Mouse (Mus musculus): ENCODE data around the gene Steap4. TPM values are rescaled to one million over a fixed set of nuclear protein-coding genes. Genes with fewer than 3 reads are reported as not detected.
"Not testable (repeated sequence)": the region's sequence is repeated elsewhere in the genome, so short reads cannot be mapped to it uniquely, and the experiment has no call there.

The Steap4 gene
- total and polyA plus RNA-seq, 3 experiments: not detected

DNA sequence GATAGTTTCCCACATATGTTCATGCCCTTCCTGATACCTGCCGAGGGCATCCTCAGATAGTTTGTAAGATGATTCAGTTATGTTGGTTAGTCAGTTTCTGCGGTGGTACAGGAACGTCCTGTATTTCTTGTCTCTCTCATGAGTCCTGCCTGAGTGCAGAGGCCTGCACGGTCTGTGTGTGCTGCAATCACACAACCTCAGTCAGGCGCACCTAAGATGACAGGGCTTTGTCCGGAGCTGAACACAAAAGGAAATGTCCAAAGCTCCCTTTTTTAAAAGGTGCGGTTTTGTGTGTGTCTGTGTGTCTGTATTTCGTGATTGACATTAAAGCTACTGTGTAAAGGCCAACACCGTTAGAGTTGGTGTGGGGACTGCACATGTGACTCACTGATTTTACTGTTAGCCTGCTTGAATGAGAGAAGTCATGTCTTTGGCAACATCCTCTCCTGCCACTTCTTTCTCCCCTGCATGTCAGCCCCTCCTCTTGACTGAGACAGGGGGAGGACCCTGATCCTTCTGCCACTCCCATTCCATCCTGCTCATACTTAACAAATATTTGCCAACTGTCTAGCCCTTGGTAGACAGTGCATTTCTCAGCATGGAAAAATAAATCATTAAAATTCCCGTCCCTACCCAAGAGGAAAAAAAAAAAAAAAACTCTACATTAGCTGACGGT is 14.4 kb downstream of the Steap4 start:
- ATAC-seq (ENCODE audit: extremely low read depth, insufficient number of reproducible peaks, low FRiP score, poor library complexity, severe bottlenecking) (no peak), DNase-seq (ENCODE audit: low spot score) (no peak)
- no peaks in the 10 kb centered on the region for H3K4me1 ChIP-seq (ENCODE audit: insufficient read depth, low read depth, low read length)
- no peaks in the 10 kb centered on the region for H3K9me3 ChIP-seq (replicated peaks)
- no peak overlapping the region for H3K4me3 ChIP-seq (ENCODE audit: low read depth, low read length)
- TF ChIP-seq TAL1 (conservative IDR thresholded peaks at IDR 0.05; ENCODE audit: low read depth, low read length): no peak
- no peak for TF ChIP-seq CTCF (IDR thresholded peaks at IDR 0.05; ENCODE audit: low read depth, low read length)
- no peak for TF ChIP-seq GATA1 (IDR thresholded peaks at IDR 0.05; ENCODE audit: borderline replicate concordance, low read length)
- no peak for TF ChIP-seq POLR2AphosphoS5 (IDR thresholded peaks at IDR 0.05; ENCODE audit: insufficient replicate concordance, low read depth, low read length)
- TF ChIP-seq GATA2 (IDR thresholded peaks at IDR 0.05; ENCODE audit: borderline replicate concordance, low read depth, low read length): no peak
- H3K27me3 ChIP-seq (ENCODE audit: insufficient read depth, low read length): no peaks in the 10 kb centered on the region
- H3K36me3 ChIP-seq (replicated peaks): no peaks in the 10 kb centered on the region

- no peak for TF ChIP-seq GATA2 (IDR thresholded peaks at IDR 0.05; ENCODE audit: borderline replicate concordance, low read depth, low read length)
- TF ChIP-seq GATA1 (IDR thresholded peaks at IDR 0.05; ENCODE audit: borderline replicate concordance, low read length): no peak
- ATAC-seq (ENCODE audit: extremely low read depth, insufficient number of reproducible peaks, low FRiP score, poor library complexity, severe bottlenecking) (no peak), DNase-seq (ENCODE audit: low spot score) (no peak)
- Histone ChIP-seq H3K9me3 (replicated peaks) (no peaks in the 10 kb centered on the region), H3K4me3 (ENCODE audit: low read depth, low read length) (no peak overlapping the region), H3K27me3 (ENCODE audit: insufficient read depth, low read length) (no peaks in the 10 kb centered on the region), H3K36me3 (replicated peaks) (no peaks in the 10 kb centered on the region), H3K4me1 (ENCODE audit: insufficient read depth, low read depth, low read length) (no peaks in the 10 kb centered on the region)
Measured at GRCm38 (mm10) chr5:7980586-7980985, 20.3 kb downstream of the Steap4 start.

DNA sequence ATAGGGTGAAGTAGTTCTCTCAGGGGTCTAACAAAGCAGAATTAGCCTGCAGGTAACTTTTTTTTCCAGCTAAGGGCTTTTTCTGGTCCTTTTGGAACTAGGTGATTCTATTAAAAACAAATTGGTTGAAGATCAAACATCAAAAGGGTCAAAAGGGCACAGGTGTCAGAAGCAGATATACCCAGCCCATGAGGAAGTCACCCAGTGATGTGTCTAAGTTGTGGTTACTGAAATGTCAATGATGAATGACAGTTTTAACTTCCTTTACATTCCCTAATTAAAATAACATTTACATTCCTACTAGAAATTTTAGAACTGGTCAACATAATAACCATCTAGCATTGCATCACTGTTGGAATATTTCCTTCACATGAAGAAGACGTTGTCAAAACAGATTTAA is 27.7 kb downstream of the Steap4 start:
- no peak overlapping the region for H3K4me3 ChIP-seq (ENCODE audit: low read depth, low read length)
- no peaks in the 10 kb centered on the region for H3K4me1 ChIP-seq (ENCODE audit: insufficient read depth, low read depth, low read length)
- no peaks in the 10 kb centered on the region for H3K9me3 ChIP-seq (replicated peaks)
- no peak for DNase-seq (ENCODE audit: low spot score)
- no peaks in the 10 kb centered on the region for H3K36me3 ChIP-seq (replicated peaks)
- no peak for ATAC-seq (ENCODE audit: extremely low read depth, insufficient number of reproducible peaks, low FRiP score, poor library complexity, severe bottlenecking)
- no peaks in the 10 kb centered on the region for H3K27me3 ChIP-seq (ENCODE audit: insufficient read depth, low read length)
- TF ChIP-seq CTCF (IDR thresholded peaks at IDR 0.05; ENCODE audit: low read depth, low read length): no peak
- TF ChIP-seq POLR2AphosphoS5 (IDR thresholded peaks at IDR 0.05; ENCODE audit: insufficient replicate concordance, low read depth, low read length): no peak
- no peak for TF ChIP-seq GATA2 (IDR thresholded peaks at IDR 0.05; ENCODE audit: borderline replicate concordance, low read depth, low read length)
- TF ChIP-seq GATA1 (IDR thresholded peaks at IDR 0.05; ENCODE audit: borderline replicate concordance, low read length): no peak
- TF ChIP-seq TAL1 (conservative IDR thresholded peaks at IDR 0.05; ENCODE audit: low read depth, low read length): no peak

DNA sequence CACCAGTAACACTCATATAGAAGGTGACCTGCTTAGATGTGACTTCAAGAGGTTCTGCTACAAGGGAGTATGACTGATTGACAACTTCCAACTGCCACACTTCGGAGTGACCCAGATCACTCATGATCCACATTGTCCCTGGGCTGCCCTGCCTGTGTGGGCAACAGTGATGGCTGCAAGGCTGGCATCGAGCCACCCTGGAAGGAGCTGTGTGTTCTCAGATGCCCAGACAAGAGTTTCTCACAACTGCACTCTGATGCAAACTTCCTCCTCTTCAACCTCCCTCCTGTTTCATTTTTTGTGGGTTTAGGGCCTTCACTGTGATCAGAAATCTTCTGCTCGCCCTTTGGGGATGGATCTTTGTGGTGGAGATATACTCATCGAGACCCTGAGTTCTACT is 28.2 kb downstream of the Steap4 start:
- Histone ChIP-seq H3K9me3 (replicated peaks) (no peaks in the 10 kb centered on the region), H3K4me3 (ENCODE audit: low read depth, low read length) (no peak overlapping the region), H3K36me3 (replicated peaks) (no peaks in the 10 kb centered on the region), H3K27me3 (ENCODE audit: insufficient read depth, low read length) (no peaks in the 10 kb centered on the region), H3K4me1 (ENCODE audit: insufficient read depth, low read depth, low read length) (no peaks in the 10 kb centered on the region)
- TF ChIP-seq GATA1 (IDR thresholded peaks at IDR 0.05; ENCODE audit: borderline replicate concordance, low read length): no peak
- TF ChIP-seq GATA2 (IDR thresholded peaks at IDR 0.05; ENCODE audit: borderline replicate concordance, low read depth, low read length): no peak
- DNase-seq (ENCODE audit: low spot score) (no peak), ATAC-seq (ENCODE audit: extremely low read depth, insufficient number of reproducible peaks, low FRiP score, poor library complexity, severe bottlenecking) (no peak)

GRCm38 (mm10) chr5:7991631-7992030 is 31.4 kb downstream of the Steap4 start:
- DNase-seq (ENCODE audit: low spot score); H3K36me3 ChIP-seq (replicated peaks): not testable (repeated sequence)

GRCm38 (mm10) chr5:7993766-7994165 is 33.5 kb downstream of the Steap4 start:
- H3K4me1 ChIP-seq (ENCODE audit: insufficient read depth, low read depth, low read length): no peaks in the 10 kb centered on the region
- no peaks in the 10 kb centered on the region for H3K36me3 ChIP-seq (replicated peaks)
- no peaks in the 10 kb centered on the region for H3K27me3 ChIP-seq (ENCODE audit: insufficient read depth, low read length)
- no peaks in the 10 kb centered on the region for H3K9me3 ChIP-seq (replicated peaks)
- DNase-seq (ENCODE audit: low spot score) (no peak), ATAC-seq (ENCODE audit: extremely low read depth, insufficient number of reproducible peaks, low FRiP score, poor library complexity, severe bottlenecking) (no peak)
- H3K4me3 ChIP-seq (ENCODE audit: low read depth, low read length): no peak overlapping the region
- TF ChIP-seq CTCF (IDR thresholded peaks at IDR 0.05; ENCODE audit: low read depth, low read length): no peak
- TF ChIP-seq TAL1 (conservative IDR thresholded peaks at IDR 0.05; ENCODE audit: low read depth, low read length): no peak
- no peak for TF ChIP-seq GATA2 (IDR thresholded peaks at IDR 0.05; ENCODE audit: borderline replicate concordance, low read depth, low read length)
- no peak for TF ChIP-seq GATA1 (IDR thresholded peaks at IDR 0.05; ENCODE audit: borderline replicate concordance, low read length)
- TF ChIP-seq POLR2AphosphoS5 (IDR thresholded peaks at IDR 0.05; ENCODE audit: insufficient replicate concordance, low read depth, low read length): no peak

More at GRCm38 (mm10) chr5:7991631-7992030, 31.4 kb downstream of the Steap4 start:
- not testable (repeated sequence) for H3K27me3 ChIP-seq (ENCODE audit: insufficient read depth, low read length); ATAC-seq (ENCODE audit: extremely low read depth, insufficient number of reproducible peaks, low FRiP score, poor library complexity, severe bottlenecking); H3K9me3 ChIP-seq (replicated peaks); H3K4me3 ChIP-seq (ENCODE audit: low read depth, low read length); H3K4me1 ChIP-seq (ENCODE audit: insufficient read depth, low read depth, low read length)

GRCm38 (mm10) chr5:7995288-7995897 is 35.1 kb downstream of the Steap4 start:
- Histone ChIP-seq H3K27me3 (ENCODE audit: insufficient read depth, low read length) (no peaks in the 10 kb centered on the region), H3K4me1 (ENCODE audit: insufficient read depth, low read depth, low read length) (no peaks in the 10 kb centered on the region), H3K9me3 (replicated peaks) (no peaks in the 10 kb centered on the region), H3K4me3 (ENCODE audit: low read depth, low read length) (no peak overlapping the region), H3K36me3 (replicated peaks) (no peaks in the 10 kb centered on the region)
- no peak for TF ChIP-seq GATA2 (IDR thresholded peaks at IDR 0.05; ENCODE audit: borderline replicate concordance, low read depth, low read length)
- no peak for TF ChIP-seq CTCF (IDR thresholded peaks at IDR 0.05; ENCODE audit: low read depth, low read length)
- no peak for TF ChIP-seq GATA1 (IDR thresholded peaks at IDR 0.05; ENCODE audit: borderline replicate concordance, low read length)
- no peak for TF ChIP-seq TAL1 (conservative IDR thresholded peaks at IDR 0.05; ENCODE audit: low read depth, low read length)
- no peak for TF ChIP-seq POLR2AphosphoS5 (IDR thresholded peaks at IDR 0.05; ENCODE audit: insufficient replicate concordance, low read depth, low read length)
- DNase-seq (ENCODE audit: low spot score): no peak
- no peak for ATAC-seq (ENCODE audit: extremely low read depth, insufficient number of reproducible peaks, low FRiP score, poor library complexity, severe bottlenecking)
